ENCODE assay signal across 17 mouse cellular contexts in genomic region chr3:9084134-9084533, GRCm38 (mm10).
"Had no signal": no experiment of that assay in that cellular context is flagged by ENCODE, and none has a peak within 500 bp of the region (broad histone marks: within the 10 kb centered on the region; RNA-seq: fewer than 3 reads in every experiment).

No protein-coding gene starts in this region.

- ATAC-seq: lung, postnatal 0 days; midbrain, embryonic 13.5 days; midbrain, embryonic 15.5 days had no signal

- H3K4me3 ChIP-seq: lung, embryonic 15.5 days; megakaryocyte, embryonic 14.5 days; midbrain, embryonic 13.5 days; midbrain, embryonic 15.5 days; neural tube, embryonic 12.5 days; stomach, embryonic 15.5 days had no signal

- H3K4me2 ChIP-seq: lung, embryonic 15.5 days; midbrain, embryonic 11.5 days; midbrain, embryonic 13.5 days; midbrain, embryonic 15.5 days; neural tube, embryonic 12.5 days; stomach, embryonic 15.5 days had no signal

- H3K27ac ChIP-seq: lung, embryonic 15.5 days; macrophage; midbrain, embryonic 13.5 days; midbrain, embryonic 15.5 days; neural tube, embryonic 12.5 days; stomach, embryonic 15.5 days; stomach, postnatal 0 days had no signal

- H3K27me3 ChIP-seq: lung, embryonic 15.5 days; midbrain, embryonic 13.5 days; midbrain, embryonic 15.5 days; neural tube, embryonic 12.5 days; stomach, embryonic 15.5 days had no signal

- H3K9me3 ChIP-seq: lung, embryonic 15.5 days; megakaryocyte, embryonic 14.5 days; midbrain, embryonic 13.5 days; midbrain, embryonic 15.5 days; neural tube, embryonic 12.5 days; stomach, embryonic 15.5 days had no signal

- H3K36me3 ChIP-seq: lung, embryonic 15.5 days; midbrain, embryonic 13.5 days; midbrain, embryonic 15.5 days; neural tube, embryonic 12.5 days; stomach, embryonic 15.5 days had no signal

- H3K4me1 ChIP-seq: lung, embryonic 15.5 days; megakaryocyte, embryonic 14.5 days; midbrain, embryonic 13.5 days; midbrain, embryonic 15.5 days; neural tube, embryonic 12.5 days; stomach, embryonic 15.5 days had no signal

- DNase-seq: lung, adult 2 months; lung, postnatal 14 days; lung, postnatal 36 days; right cerebral cortex, postnatal 14 days; thymus, adult 2 months; thymus, postnatal 25 days; thymus, postnatal 4 days had no signal

- H3K9ac ChIP-seq: lung, embryonic 15.5 days; midbrain, embryonic 13.5 days; midbrain, embryonic 15.5 days; neural tube, embryonic 12.5 days; stomach, embryonic 15.5 days had no signal
